Mouse (Mus musculus): ENCODE measurements around the gene Dock10. TPM values are rescaled to one million over a fixed set of nuclear protein-coding genes. Genes with fewer than 3 reads are reported as not detected.

Gene Dock10
- polyA plus RNA-seq, 1 experiment from 2014 or later = 5.2 TPM

- no peaks in the 10 kb centered on the region for H3K36me3 ChIP-seq
- H3K9me3 ChIP-seq (replicated peaks) = no peaks in the 10 kb centered on the region
- H3K4me3 ChIP-seq = no peak overlapping the region
- WGBS = 94% methylated on average over 5 of the region's 5 CpGs
- DNase-seq (ENCODE audit: low spot score) = no peak
- no peak overlapping the region for H3K27ac ChIP-seq
- H3K27me3 ChIP-seq (ENCODE audit: low read depth, poor library complexity, severe bottlenecking) = no peaks in the 10 kb centered on the region
- no peaks in the 10 kb centered on the region for H3K4me1 ChIP-seq
These were observed 143.6 kb downstream of the Dock10 start for GRCm38 (mm10) chr1:80614750-80615149.

- no peaks in the 10 kb centered on the region for H3K27me3 ChIP-seq (ENCODE audit: low read depth, poor library complexity, severe bottlenecking)
- H3K27ac ChIP-seq = no peak overlapping the region
- DNase-seq (ENCODE audit: low spot score) = no peak
- H3K9me3 ChIP-seq (replicated peaks) = no peaks in the 10 kb centered on the region
- 87% methylated on average over 4 of the region's 4 CpGs for WGBS
- H3K36me3 ChIP-seq = no peaks in the 10 kb centered on the region
- H3K4me1 ChIP-seq = no peaks in the 10 kb centered on the region
- no peak overlapping the region for H3K4me3 ChIP-seq
These were observed 144.8 kb downstream of the Dock10 start for GRCm38 (mm10) chr1:80613395-80614011.

- H3K4me3 ChIP-seq = no peak overlapping the region
- no peaks in the 10 kb centered on the region for H3K9me3 ChIP-seq (replicated peaks)
- H3K36me3 ChIP-seq = no peaks in the 10 kb centered on the region
- no peaks in the 10 kb centered on the region for H3K27me3 ChIP-seq (ENCODE audit: low read depth, poor library complexity, severe bottlenecking)
- whole genome bisulfite sequencing = 83% methylated on average over 4 of the region's 4 CpGs
- no peaks in the 10 kb centered on the region for H3K4me1 ChIP-seq
- DNase-seq (ENCODE audit: low spot score) = no peak
- no peak overlapping the region for H3K27ac ChIP-seq
These were observed 150.8 kb downstream of the Dock10 start for GRCm38 (mm10) chr1:80607546-80607945.

GRCm38 (mm10) chr1:80606131-80606754 is 152.1 kb downstream of the Dock10 start:
- Histone ChIP-seq H3K36me3 (no peaks in the 10 kb centered on the region), H3K9me3 (replicated peaks) (no peaks in the 10 kb centered on the region)
- 61% methylated on average over 8 of the region's 8 CpGs for WGBS

GRCm38 (mm10) chr1:80604332-80604731 is 154.0 kb downstream of the Dock10 start:
- 82% methylated on average over 2 of the region's 2 CpGs for WGBS

More at GRCm38 (mm10) chr1:80606131-80606754, 152.1 kb downstream of the Dock10 start:
- H3K4me1 ChIP-seq = no peaks in the 10 kb centered on the region
- no peak overlapping the region for H3K4me3 ChIP-seq
- no peak for DNase-seq (ENCODE audit: low spot score)
- H3K27me3 ChIP-seq (ENCODE audit: low read depth, poor library complexity, severe bottlenecking) = no peaks in the 10 kb centered on the region
- no peak overlapping the region for H3K27ac ChIP-seq

GRCm38 (mm10) chr1:80603081-80603480 is 155.2 kb downstream of the Dock10 start:
- no peak overlapping the region for H3K4me3 ChIP-seq
- 93% methylated on average over 2 of the region's 2 CpGs for WGBS
- no peaks in the 10 kb centered on the region for H3K36me3 ChIP-seq
- DNase-seq (ENCODE audit: low spot score) = no peak
- no peak overlapping the region for H3K27ac ChIP-seq
- no peaks in the 10 kb centered on the region for H3K4me1 ChIP-seq
- no peaks in the 10 kb centered on the region for H3K9me3 ChIP-seq (replicated peaks)
- no peaks in the 10 kb centered on the region for H3K27me3 ChIP-seq (ENCODE audit: low read depth, poor library complexity, severe bottlenecking)

More at GRCm38 (mm10) chr1:80604332-80604731, 154.0 kb downstream of the Dock10 start:
- Histone ChIP-seq H3K36me3 (no peaks in the 10 kb centered on the region), H3K9me3 (replicated peaks) (no peaks in the 10 kb centered on the region), H3K4me1 (no peaks in the 10 kb centered on the region), H3K4me3 (no peak overlapping the region), H3K27me3 (ENCODE audit: low read depth, poor library complexity, severe bottlenecking) (no peaks in the 10 kb centered on the region), H3K27ac (no peak overlapping the region)
- DNase-seq (ENCODE audit: low spot score) = no peak

GRCm38 (mm10) chr1:80583281-80583680 is 175.0 kb downstream of the Dock10 start:
- 91% methylated on average over 5 of the region's 5 CpGs for WGBS
- Histone ChIP-seq H3K36me3 (no peaks in the 10 kb centered on the region), H3K9me3 (replicated peaks) (no peaks in the 10 kb centered on the region), H3K27me3 (ENCODE audit: low read depth, poor library complexity, severe bottlenecking) (no peaks in the 10 kb centered on the region), H3K27ac (no peak overlapping the region), H3K4me1 (no peaks in the 10 kb centered on the region), H3K4me3 (no peak overlapping the region)
- DNase-seq (ENCODE audit: low spot score) = no peak

GRCm38 (mm10) chr1:80582186-80582585 is 176.1 kb downstream of the Dock10 start:
- Histone ChIP-seq H3K4me3 (no peak overlapping the region), H3K36me3 (no peaks in the 10 kb centered on the region), H3K9me3 (replicated peaks) (no peaks in the 10 kb centered on the region), H3K27me3 (ENCODE audit: low read depth, poor library complexity, severe bottlenecking) (no peaks in the 10 kb centered on the region), H3K27ac (no peak overlapping the region), H3K4me1 (no peaks in the 10 kb centered on the region)
- DNase-seq (ENCODE audit: low spot score) = no peak
- whole genome bisulfite sequencing = 87% methylated on average over 3 of the region's 3 CpGs

- Histone ChIP-seq H3K36me3 (no peaks in the 10 kb centered on the region), H3K4me1 (no peaks in the 10 kb centered on the region), H3K27ac (no peak overlapping the region), H3K27me3 (ENCODE audit: low read depth, poor library complexity, severe bottlenecking) (no peaks in the 10 kb centered on the region), H3K4me3 (no peak overlapping the region), H3K9me3 (replicated peaks) (no peaks in the 10 kb centered on the region)
- WGBS = 81% methylated on average over 2 of the region's 2 CpGs
- peak; percentile 31 for DNase-seq (ENCODE audit: low spot score)
These were observed 181.4 kb downstream of the Dock10 start for GRCm38 (mm10) chr1:80576898-80577297.

- no peaks in the 10 kb centered on the region for H3K27me3 ChIP-seq (ENCODE audit: low read depth, poor library complexity, severe bottlenecking)
- H3K9me3 ChIP-seq (replicated peaks) = no peaks in the 10 kb centered on the region
- H3K4me3 ChIP-seq = no peak overlapping the region
- 97% methylated on average over 1 of the region's 1 CpGs for WGBS
- H3K4me1 ChIP-seq = no peaks in the 10 kb centered on the region
- DNase-seq (ENCODE audit: low spot score) = no peak
- H3K27ac ChIP-seq = no peak overlapping the region
- H3K36me3 ChIP-seq = no peaks in the 10 kb centered on the region
These were observed 201.9 kb downstream of the Dock10 start for GRCm38 (mm10) chr1:80556446-80556845.

- no peaks in the 10 kb centered on the region for H3K9me3 ChIP-seq (replicated peaks)
- WGBS = 93% methylated on average over 3 of the region's 3 CpGs
- no peaks in the 10 kb centered on the region for H3K36me3 ChIP-seq
- no peaks in the 10 kb centered on the region for H3K27me3 ChIP-seq (ENCODE audit: low read depth, poor library complexity, severe bottlenecking)
- no peak overlapping the region for H3K27ac ChIP-seq
- no peak overlapping the region for H3K4me3 ChIP-seq
- no peaks in the 10 kb centered on the region for H3K4me1 ChIP-seq
- no peak for DNase-seq (ENCODE audit: low spot score)
These were observed 216.8 kb downstream of the Dock10 start for GRCm38 (mm10) chr1:80541522-80541921.

- DNase-seq (ENCODE audit: low spot score) = no peak
- Histone ChIP-seq H3K27ac (no peak overlapping the region), H3K27me3 (ENCODE audit: low read depth, poor library complexity, severe bottlenecking) (no peaks in the 10 kb centered on the region), H3K9me3 (replicated peaks) (no peaks in the 10 kb centered on the region), H3K4me3 (no peak overlapping the region), H3K4me1 (0 out of 2 replicates have a peak, but pooled peaks cover 3% of the 10 kb centered on the region), H3K36me3 (no peaks in the 10 kb centered on the region)
- 73% methylated on average over 5 of the region's 5 CpGs for WGBS
These were observed 236.1 kb downstream of the Dock10 start for GRCm38 (mm10) chr1:80522197-80522596.

GRCm38 (mm10) chr1:80520456-80520855 is 237.9 kb downstream of the Dock10 start:
- no peaks in the 10 kb centered on the region for H3K36me3 ChIP-seq
- DNase-seq (ENCODE audit: low spot score) = no peak
- 0 out of 2 replicates have a peak, but pooled peaks cover 3% of the 10 kb centered on the region for H3K4me1 ChIP-seq
- no peak overlapping the region for H3K27ac ChIP-seq
- H3K27me3 ChIP-seq (ENCODE audit: low read depth, poor library complexity, severe bottlenecking) = no peaks in the 10 kb centered on the region
- H3K9me3 ChIP-seq (replicated peaks) = no peaks in the 10 kb centered on the region
- H3K4me3 ChIP-seq = no peak overlapping the region
- WGBS = 21% methylated on average over 2 of the region's 2 CpGs

All from limb, embryonic 10.5 days (tissue).